Mouse (Mus musculus): Measurements from ENCODE around the gene Bpifb5. TPM values are rescaled to one million over a fixed set of nuclear protein-coding genes. Genes with fewer than 3 reads are reported as not detected.
A peak's percentile ranks its signal among the peaks of the same experiment; 100 is the strongest.
"Not testable (repeated sequence)": the region's sequence is repeated elsewhere in the genome, so short reads cannot be mapped to it uniquely, and the experiment has no call there.

The Bpifb5 gene
- polyA plus RNA-seq (2015; fragmentation: Nextera tagmentation; extraction: Ambion mirVana): 0.36 and 0.83 TPM in 2 replicates

DNA sequence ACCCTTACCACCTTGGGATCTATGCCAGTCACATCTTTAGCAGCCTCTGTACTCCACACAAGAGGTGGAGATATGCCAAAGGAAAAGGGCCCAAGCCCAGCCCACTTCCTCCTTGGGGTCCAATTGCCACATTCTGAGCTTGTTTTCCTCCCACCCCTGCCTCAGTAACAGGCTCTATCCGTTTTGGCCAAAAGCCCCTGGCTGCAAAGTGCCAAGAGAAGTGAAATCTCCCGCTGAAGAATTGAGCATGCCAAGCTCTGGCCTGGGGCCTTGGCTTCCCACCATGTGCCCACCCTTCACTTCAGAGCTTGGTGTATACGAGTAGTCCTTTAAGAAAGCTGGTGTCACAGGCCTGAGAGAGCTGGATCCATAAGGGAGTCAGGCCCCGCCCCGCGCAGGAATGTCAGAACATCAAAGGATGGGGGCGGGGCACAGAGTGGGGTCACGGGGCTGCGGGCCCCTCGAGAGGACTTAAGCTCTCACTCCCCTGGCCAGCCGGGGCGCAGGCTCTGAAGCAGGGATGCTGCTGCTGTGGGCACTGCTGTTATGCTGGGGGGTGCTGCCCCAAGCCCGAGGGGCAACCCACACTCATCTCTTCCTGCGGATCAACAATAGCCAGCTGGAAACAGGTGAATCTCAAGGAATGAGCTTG, at the start of gene Bpifb5:
Bpifb5 (plus strand) TSS at position 478 of the 652 bp plus-strand sequence.
- Histone ChIP-seq H3K36me3 (no peaks in the 10 kb centered on the region), H3K27ac (no peak within 1 kb of the TSS), H3K4me3 (replicated peaks) (no peak within 1 kb of the TSS), H3K4me2 (peak within 1 kb of the TSS; percentile 21; the same call in 1 of the 2 replicates), H3K4me1 (peaks cover 7% of the 10 kb centered on the region), H3K9me3 (no peaks in the 10 kb centered on the region), H3K9ac (no peak within 1 kb of the TSS), H3K27me3 (replicated peaks) (no peaks in the 10 kb centered on the region)
- ATAC-seq (ENCODE audit: insufficient read depth, low FRiP score, low read depth): no peak
- WGBS: 9% methylated on average over 14 of the region's 14 CpGs

DNA sequence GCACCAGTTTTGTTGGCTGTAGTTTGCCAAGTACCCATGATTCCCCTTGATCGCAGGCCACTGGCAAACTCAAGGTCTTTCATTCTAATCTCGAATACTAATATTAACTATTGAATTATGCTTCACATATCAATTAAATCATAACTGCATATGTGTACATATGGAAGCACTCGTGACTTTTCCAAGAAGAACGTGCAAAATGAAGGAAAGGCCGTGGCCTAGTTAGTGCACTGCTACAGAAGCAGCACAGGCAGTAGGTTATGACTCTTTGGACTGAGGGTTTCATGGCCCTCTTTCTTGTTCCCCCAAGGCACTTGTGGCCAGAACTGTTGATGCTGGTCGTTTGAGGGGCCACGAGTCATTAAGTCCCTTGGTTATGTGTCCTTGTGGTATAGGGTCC, 41.6 kb upstream of the Bpifb5 start:
- not testable (repeated sequence) for H3K4me1 ChIP-seq; H3K4me3 ChIP-seq (replicated peaks); H3K4me2 ChIP-seq; H3K27me3 ChIP-seq (replicated peaks); H3K27ac ChIP-seq; H3K9me3 ChIP-seq; H3K9ac ChIP-seq; ATAC-seq (ENCODE audit: insufficient read depth, low FRiP score, low read depth); H3K36me3 ChIP-seq
- WGBS: 82% methylated on average over 7 of the region's 7 CpGs

DNA sequence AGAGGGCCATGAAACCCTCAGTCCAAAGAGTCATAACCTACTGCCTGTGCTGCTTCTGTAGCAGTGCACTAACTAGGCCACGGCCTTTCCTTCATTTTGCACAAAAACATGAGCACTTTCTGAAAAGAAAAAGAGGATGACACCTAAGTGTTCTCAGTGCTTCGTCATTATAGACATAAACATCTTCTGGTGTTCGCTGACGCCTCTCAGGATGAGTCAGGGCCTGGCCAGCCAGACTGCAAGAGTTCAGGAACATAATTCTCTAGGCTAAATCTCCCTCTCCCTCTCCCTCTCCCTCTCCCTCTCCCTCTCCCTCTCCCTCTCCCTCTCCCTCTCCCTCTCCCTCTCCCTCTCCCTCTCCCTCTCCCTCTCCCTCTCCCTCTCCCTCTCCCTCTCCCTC, 40.5 kb upstream of the Bpifb5 start:
- WGBS: 54% methylated on average over 4 of the region's 4 CpGs
- H3K27ac ChIP-seq; H3K4me1 ChIP-seq; H3K9me3 ChIP-seq; H3K4me2 ChIP-seq; H3K27me3 ChIP-seq (replicated peaks); H3K9ac ChIP-seq; H3K36me3 ChIP-seq; ATAC-seq (ENCODE audit: insufficient read depth, low FRiP score, low read depth); H3K4me3 ChIP-seq (replicated peaks): not testable (repeated sequence)

DNA sequence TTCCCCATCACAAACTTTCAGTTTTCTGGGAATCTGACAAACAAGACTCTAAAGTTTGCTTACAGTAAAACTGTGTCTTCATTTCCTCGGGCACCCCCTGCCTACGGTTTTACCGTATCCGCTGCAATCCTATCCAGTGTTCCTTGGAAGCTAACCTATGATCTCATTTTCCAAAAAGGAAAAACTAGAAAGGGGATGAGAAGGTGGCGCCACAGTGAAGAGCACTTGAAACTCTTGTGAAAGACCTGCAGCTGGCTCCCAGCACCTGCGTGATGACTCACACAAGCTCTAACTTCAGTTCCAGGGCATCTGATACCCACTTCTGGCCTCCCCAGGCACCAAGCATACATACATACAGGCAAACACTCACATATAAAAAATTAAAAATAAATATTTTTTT, 38.2 kb upstream of the Bpifb5 start:
- Histone ChIP-seq H3K36me3 (no peaks in the 10 kb centered on the region), H3K27ac (no peak overlapping the region), H3K4me2 (no peak overlapping the region), H3K4me3 (replicated peaks) (no peak overlapping the region), H3K9me3 (no peaks in the 10 kb centered on the region), H3K27me3 (replicated peaks) (no peaks in the 10 kb centered on the region), H3K9ac (no peak overlapping the region), H3K4me1 (no peaks in the 10 kb centered on the region)
- 83% methylated on average over 6 of the region's 6 CpGs for WGBS
- no peak for ATAC-seq (ENCODE audit: insufficient read depth, low FRiP score, low read depth)

DNA sequence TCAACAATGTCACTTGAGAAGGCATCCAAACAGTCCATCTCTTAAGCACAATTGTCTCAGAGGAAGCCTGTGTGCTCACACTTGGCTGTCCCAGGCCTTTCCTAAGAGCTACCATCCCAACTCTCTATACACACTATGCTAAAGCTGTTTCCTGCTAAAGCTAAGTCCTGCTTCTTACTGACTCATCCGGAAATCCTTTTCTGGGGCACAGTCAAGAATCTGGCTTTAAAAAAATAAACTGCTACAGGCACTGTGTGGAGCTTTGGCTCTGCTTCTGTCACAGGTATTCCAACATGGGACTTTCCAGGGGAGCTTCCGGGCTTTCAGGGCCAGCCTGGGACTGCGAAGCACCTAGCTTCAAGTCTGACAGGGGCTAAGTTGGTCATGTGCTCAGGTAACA, 37.8 kb upstream of the Bpifb5 start:
- H3K27me3 ChIP-seq (replicated peaks): no peaks in the 10 kb centered on the region
- 72% methylated on average over 3 of the region's 3 CpGs for WGBS
- no peaks in the 10 kb centered on the region for H3K4me1 ChIP-seq
- no peaks in the 10 kb centered on the region for H3K36me3 ChIP-seq
- no peak overlapping the region for H3K9ac ChIP-seq
- no peak overlapping the region for H3K4me2 ChIP-seq
- ATAC-seq (ENCODE audit: insufficient read depth, low FRiP score, low read depth): no peak
- H3K4me3 ChIP-seq (replicated peaks): no peak overlapping the region
- H3K27ac ChIP-seq: no peak overlapping the region
- no peaks in the 10 kb centered on the region for H3K9me3 ChIP-seq

DNA sequence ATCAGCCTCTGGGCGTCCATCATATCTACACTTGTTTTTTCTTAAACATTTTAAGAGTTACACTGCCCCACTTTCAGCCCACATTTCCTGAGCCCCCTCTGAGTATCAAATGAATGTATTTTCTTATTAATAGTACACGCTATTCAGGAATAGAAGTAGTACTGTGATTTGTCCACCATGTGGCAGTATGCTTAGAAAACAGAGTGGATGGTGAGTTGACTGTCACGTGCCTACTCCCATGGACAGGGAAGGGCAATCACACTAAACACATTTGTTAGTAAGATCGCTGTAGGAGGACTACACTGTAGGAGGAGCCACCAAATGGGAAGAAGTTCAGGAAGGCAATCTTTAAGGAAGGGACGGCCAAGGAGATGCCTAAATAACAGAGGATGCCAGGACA, 36.1 kb upstream of the Bpifb5 start:
- no peak overlapping the region for H3K9ac ChIP-seq
- WGBS: 34% methylated on average over 5 of the region's 5 CpGs
- H3K9me3 ChIP-seq: no peaks in the 10 kb centered on the region
- no peaks in the 10 kb centered on the region for H3K36me3 ChIP-seq
- H3K27me3 ChIP-seq (replicated peaks): no peaks in the 10 kb centered on the region
- no peaks in the 10 kb centered on the region for H3K4me1 ChIP-seq
- no peak overlapping the region for H3K27ac ChIP-seq
- no peak for ATAC-seq (ENCODE audit: insufficient read depth, low FRiP score, low read depth)
- H3K4me3 ChIP-seq (replicated peaks): no peak overlapping the region
- H3K4me2 ChIP-seq: no peak overlapping the region

DNA sequence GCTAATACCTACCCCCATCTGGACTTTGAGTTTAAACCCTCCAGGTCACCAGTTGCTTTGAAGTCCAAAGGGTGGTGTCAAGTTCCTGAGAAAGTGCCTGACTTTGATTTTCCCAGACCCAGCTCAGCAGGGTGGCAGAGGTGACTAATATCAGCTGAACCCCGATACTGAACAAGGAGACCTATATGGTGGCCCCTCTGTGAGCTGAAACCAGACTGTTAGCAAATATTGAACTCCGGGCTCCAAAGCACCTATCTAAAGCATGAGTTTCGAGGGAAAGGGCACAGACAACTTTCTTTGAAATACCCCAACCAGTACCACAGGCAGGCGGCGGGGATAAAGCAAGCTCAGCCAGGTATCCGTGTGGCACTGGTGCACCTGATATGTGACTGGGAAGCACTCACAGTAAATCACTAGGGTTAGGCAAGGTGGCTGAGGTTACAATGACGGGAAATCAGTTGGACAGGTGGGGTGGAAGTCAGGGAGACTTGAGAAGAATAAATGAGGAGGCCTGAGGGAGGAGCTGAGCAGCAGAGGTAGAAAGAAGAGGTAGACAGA, 33.6 kb upstream of the Bpifb5 start:
- Histone ChIP-seq H3K36me3 (no peaks in the 10 kb centered on the region), H3K4me2 (no peak overlapping the region), H3K27me3 (replicated peaks) (no peaks in the 10 kb centered on the region), H3K9me3 (no peaks in the 10 kb centered on the region), H3K27ac (peak overlapping the region; percentile 71), H3K4me1 (no peaks in the 10 kb centered on the region), H3K4me3 (replicated peaks) (no peak overlapping the region), H3K9ac (no peak overlapping the region)
- WGBS: 66% methylated on average over 7 of the region's 7 CpGs
- peak; percentile 73 for ATAC-seq (ENCODE audit: insufficient read depth, low FRiP score, low read depth)

DNA sequence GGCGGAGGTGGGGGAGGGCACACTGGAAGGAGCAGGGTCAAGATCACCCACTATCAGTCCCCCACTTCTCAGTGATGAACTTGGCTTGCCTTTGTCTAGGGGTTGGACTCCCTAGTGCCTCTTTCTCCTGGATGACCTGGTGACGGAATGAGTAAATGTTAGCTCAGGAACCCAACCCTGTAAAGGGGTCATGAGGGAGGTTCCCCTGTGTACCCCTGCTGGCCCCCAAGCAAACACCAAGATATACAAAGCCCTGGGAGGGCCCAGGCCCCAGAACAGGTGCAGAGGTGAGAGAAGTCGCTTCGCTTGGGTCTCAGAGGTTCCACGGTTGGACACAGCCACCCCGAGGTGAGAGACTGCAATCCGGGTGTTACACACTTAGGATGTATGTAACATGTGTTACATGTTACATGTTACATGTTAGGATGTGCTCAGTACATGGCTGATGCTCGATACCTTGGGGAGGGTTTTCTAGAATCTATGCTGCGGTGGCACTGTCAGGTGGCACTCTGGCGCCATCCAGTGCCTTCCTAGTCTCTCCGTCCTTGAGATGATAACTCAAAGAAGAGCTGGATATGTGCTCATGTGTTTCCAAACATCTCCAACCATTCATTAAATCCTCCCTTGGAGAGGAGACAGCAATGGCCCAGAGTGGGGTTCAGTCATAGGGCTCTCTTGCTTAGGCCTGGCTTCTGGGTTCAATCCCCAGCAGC, 32.8 kb upstream of the Bpifb5 start, which contains the start of gene Bpifb1:
Bpifb1 (plus strand) TSS at position 273 of the 713 bp plus-strand sequence.
- peak; percentile 70 for ATAC-seq (ENCODE audit: insufficient read depth, low FRiP score, low read depth)
- Histone ChIP-seq H3K9ac (no peak within 1 kb of the TSS), H3K27me3 (replicated peaks) (no peaks in the 10 kb centered on the region), H3K9me3 (no peaks in the 10 kb centered on the region), H3K4me3 (replicated peaks) (0 out of 2 replicates have a peak within 1 kb of the TSS, but pooled peaks have one; percentile 2), H3K4me1 (no peaks in the 10 kb centered on the region), H3K27ac (peak within 1 kb of the TSS; percentile 71), H3K4me2 (0 out of 2 replicates have a peak within 1 kb of the TSS, but pooled peaks have one; percentile 11), H3K36me3 (no peaks in the 10 kb centered on the region)
- 66% methylated on average over 11 of the region's 11 CpGs for WGBS

DNA sequence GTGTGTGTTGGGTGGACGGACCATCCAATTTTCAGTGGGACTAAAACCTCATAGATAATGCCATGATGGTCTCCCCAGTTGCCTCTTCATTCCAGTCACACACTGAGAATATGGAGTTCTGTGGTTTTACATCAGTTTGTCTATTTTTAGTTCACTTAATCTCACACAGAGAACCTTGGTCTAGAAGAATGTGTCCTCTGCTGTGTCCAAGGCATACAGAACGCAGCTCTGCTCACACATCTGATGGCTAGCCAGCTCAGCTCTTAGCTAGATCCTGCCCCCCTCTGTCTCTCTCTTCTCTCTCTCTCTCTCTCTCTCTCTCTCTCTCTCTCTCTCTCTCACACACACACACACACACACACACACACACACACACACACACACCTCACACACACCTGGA, 31.4 kb upstream of the Bpifb5 start:
- no peaks in the 10 kb centered on the region for H3K9me3 ChIP-seq

DNA sequence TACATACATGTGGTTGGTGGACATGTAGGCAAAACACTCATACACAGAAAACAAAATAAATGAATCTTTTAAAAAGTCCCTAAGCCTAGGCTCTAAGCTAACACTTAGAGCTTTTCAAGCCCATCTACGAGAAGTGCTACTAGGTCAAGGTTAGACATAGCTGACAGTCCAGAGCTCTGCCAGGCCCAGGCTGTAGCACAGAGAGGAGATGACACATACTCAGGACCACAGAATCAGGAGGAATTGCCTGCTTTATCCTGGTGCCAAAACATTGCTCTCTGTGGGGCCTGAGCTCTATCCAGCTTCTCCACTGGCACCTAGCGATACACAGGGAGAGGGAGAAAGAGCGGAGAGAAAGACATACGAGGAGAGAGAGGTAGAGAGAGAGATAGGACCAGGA, 30.5 kb upstream of the Bpifb5 start:
- no peak overlapping the region for H3K4me2 ChIP-seq
- no peaks in the 10 kb centered on the region for H3K4me1 ChIP-seq
- ATAC-seq (ENCODE audit: insufficient read depth, low FRiP score, low read depth): no peak
- H3K9ac ChIP-seq: no peak overlapping the region
- H3K4me3 ChIP-seq (replicated peaks): no peak overlapping the region
- no peaks in the 10 kb centered on the region for H3K9me3 ChIP-seq
- WGBS: 79% methylated on average over 4 of the region's 4 CpGs
- no peaks in the 10 kb centered on the region for H3K36me3 ChIP-seq
- no peak overlapping the region for H3K27ac ChIP-seq
- no peaks in the 10 kb centered on the region for H3K27me3 ChIP-seq (replicated peaks)

More for the DNA sequence above, 31.4 kb upstream of the Bpifb5 start:
- no peak overlapping the region for H3K27ac ChIP-seq
- no peaks in the 10 kb centered on the region for H3K27me3 ChIP-seq (replicated peaks)
- H3K9ac ChIP-seq: no peak overlapping the region
- H3K36me3 ChIP-seq: no peaks in the 10 kb centered on the region
- no peak overlapping the region; the same call in 1 of the 2 replicates for H3K4me2 ChIP-seq
- H3K4me3 ChIP-seq (replicated peaks): no peak overlapping the region
- 70% methylated on average over 2 of the region's 2 CpGs for WGBS
- no peaks in the 10 kb centered on the region for H3K4me1 ChIP-seq
- ATAC-seq (ENCODE audit: insufficient read depth, low FRiP score, low read depth): no peak

DNA sequence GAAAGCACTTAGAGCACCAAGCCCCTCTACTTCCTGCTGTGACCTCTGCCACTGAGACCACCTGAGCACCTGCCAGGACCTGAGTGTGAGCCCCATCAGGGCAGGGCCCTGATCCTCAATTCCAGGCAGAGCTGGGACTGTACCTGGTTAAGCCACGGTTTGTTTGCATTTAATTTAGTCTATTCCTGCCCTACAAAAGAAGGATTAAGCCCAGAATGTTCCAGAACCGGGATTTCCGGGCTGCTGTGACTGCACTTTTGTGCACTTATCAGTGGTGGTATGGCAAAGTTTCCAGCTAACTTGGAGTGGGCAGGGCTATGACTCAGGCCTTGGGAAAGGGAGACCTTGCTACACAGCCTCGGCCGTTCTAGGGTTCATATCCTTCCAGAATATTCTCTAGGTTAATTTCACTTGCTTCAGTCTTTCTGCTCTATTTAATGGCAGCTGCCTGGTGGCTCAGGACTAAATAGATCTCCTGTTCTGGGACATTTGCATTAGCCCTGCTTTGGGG, 29.5 kb upstream of the Bpifb5 start:
- Histone ChIP-seq H3K36me3 (no peaks in the 10 kb centered on the region), H3K4me2 (no peak overlapping the region), H3K4me1 (no peaks in the 10 kb centered on the region), H3K27ac (peak overlapping the region; percentile 21; the same call in 1 of the 2 replicates), H3K9ac (no peak overlapping the region), H3K9me3 (no peaks in the 10 kb centered on the region), H3K4me3 (replicated peaks) (no peak overlapping the region), H3K27me3 (replicated peaks) (no peaks in the 10 kb centered on the region)
- peak; percentile 41; the same call in 1 of the 2 replicates for ATAC-seq (ENCODE audit: insufficient read depth, low FRiP score, low read depth)
- WGBS: 62% methylated on average over 5 of the region's 5 CpGs

DNA sequence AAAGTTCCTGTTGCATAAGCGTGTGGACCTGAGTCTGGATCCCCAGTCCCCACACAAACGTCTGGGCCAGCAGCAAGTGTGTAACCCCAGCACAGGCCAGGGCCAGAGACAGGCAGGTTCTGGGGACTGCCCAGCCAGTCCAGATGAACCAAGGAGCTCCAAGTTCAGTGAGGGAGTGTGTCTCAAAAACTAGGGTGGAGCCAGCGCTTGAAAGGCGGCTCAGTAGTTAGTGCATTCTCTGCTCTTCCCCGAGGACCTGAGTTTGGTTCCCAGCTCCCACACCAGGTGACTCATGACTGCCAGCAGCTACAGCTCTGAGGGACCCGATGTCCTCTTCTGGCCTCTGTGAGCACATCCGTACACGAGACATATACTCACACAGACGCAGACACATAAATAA, 26.5 kb upstream of the Bpifb5 start:
- ATAC-seq (ENCODE audit: insufficient read depth, low FRiP score, low read depth): no peak
- no peaks in the 10 kb centered on the region for H3K27me3 ChIP-seq (replicated peaks)
- 84% methylated on average over 9 of the region's 9 CpGs for WGBS
- H3K4me3 ChIP-seq (replicated peaks): no peak overlapping the region
- H3K4me2 ChIP-seq: no peak overlapping the region
- H3K4me1 ChIP-seq: no peaks in the 10 kb centered on the region
- no peak overlapping the region for H3K9ac ChIP-seq
- H3K27ac ChIP-seq: no peak overlapping the region
- no peaks in the 10 kb centered on the region for H3K36me3 ChIP-seq
- H3K9me3 ChIP-seq: no peaks in the 10 kb centered on the region

Measured in stomach, embryonic 15.5 days (tissue).